Mouse (Mus musculus): Measurements from ENCODE around the gene Dnhd1. TPM values are rescaled to one million over a fixed set of nuclear protein-coding genes. Genes with fewer than 3 reads are reported as not detected.

The Dnhd1 gene
- polyA plus RNA-seq, 1 experiment from 2014 or later, result 0.85 TPM

DNA sequence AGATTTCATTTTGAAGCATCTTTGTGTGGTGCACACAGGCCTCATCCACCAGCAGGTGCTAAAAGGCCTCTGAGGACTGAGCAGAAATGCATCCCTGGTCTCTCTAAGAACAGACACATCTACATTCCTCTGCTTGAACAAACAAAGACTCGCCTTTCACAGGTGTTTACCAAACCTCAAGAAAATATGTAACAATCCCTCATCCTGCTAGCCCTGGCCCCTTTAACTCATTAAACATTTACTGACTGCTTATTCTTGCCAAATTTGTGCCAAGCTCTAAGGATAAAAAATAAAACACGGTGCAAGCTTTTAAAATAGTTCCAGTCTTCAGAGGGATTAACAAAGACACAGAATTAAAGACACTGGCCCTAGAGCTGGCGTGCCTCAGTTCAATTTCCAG lies 30.9 kb upstream of the Dnhd1 start:
- Histone ChIP-seq H3K27ac (ENCODE audit: low read depth, low read length) (no peak overlapping the region), H3K9ac (ENCODE audit: low read depth, low read length) (no peak overlapping the region), H3K4me2 (replicated peaks; ENCODE audit: low read depth, low read length) (no peak overlapping the region), H3K4me1 (replicated peaks; ENCODE audit: control insufficient read depth, insufficient read depth, low read length) (no peaks in the 10 kb centered on the region), H3K27me3 (ENCODE audit: control insufficient read depth, insufficient read depth, low read length) (no peaks in the 10 kb centered on the region), H3K4me3 (ENCODE audit: low read depth, low read length) (no peak overlapping the region), H3K9me3 (ENCODE audit: control insufficient read depth, low read length) (no peaks in the 10 kb centered on the region), H3K36me3 (ENCODE audit: control insufficient read depth, insufficient read depth, low read length) (peaks cover 11% of the 10 kb centered on the region; the same call in 1 of the 2 replicates)
- no peak for ATAC-seq (ENCODE audit: low FRiP score)
- DNase-seq (ENCODE audit: low spot score), result no peak
- WGBS, result 91% methylated on average over 3 of the region's 3 CpGs

GRCm38 (mm10) chr7:105621053-105621452 lies 29.6 kb upstream of the Dnhd1 start:
- Histone ChIP-seq H3K4me2 (replicated peaks; ENCODE audit: low read depth, low read length) (no peak overlapping the region), H3K27me3 (ENCODE audit: control insufficient read depth, insufficient read depth, low read length) (no peaks in the 10 kb centered on the region), H3K4me3 (ENCODE audit: low read depth, low read length) (no peak overlapping the region), H3K9ac (ENCODE audit: low read depth, low read length) (no peak overlapping the region), H3K9me3 (ENCODE audit: control insufficient read depth, low read length) (no peaks in the 10 kb centered on the region), H3K36me3 (ENCODE audit: control insufficient read depth, insufficient read depth, low read length) (peaks cover 11% of the 10 kb centered on the region; the same call in 1 of the 2 replicates), H3K27ac (ENCODE audit: low read depth, low read length) (no peak overlapping the region), H3K4me1 (replicated peaks; ENCODE audit: control insufficient read depth, insufficient read depth, low read length) (no peaks in the 10 kb centered on the region)
- no peak for DNase-seq (ENCODE audit: low spot score)
- 86% methylated on average over 4 of the region's 4 CpGs for WGBS
- ATAC-seq (ENCODE audit: low FRiP score), result no peak

DNA sequence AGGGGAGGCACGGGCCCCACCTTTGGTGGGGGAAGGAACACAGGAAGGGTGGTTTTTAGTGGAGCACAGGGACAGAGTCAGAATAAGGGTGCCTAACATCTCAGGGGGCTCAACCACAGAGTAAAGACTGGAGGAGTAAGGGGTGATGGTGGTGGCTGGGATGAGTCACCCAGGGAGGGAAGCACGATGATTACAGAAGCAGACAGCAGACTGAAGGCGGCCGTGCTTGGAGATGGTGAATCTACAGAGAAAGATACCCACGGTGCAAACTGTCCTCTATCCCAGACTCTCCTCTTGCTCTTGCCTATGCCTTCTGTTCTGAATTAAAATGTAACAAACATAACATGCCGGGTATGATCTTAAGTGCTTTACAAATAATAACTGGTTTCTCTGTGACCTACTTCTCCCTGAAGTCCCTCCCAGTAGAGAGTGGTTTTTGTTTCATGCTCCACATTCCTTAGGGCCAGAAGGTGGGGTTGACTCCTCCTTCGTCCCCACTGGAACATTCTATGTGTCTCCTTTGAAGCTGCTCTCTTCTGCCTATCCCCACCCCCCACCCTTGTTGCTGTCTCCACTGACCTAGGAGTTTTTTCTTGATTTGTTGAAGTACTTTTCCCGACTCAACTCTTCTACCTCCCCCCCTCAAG lies 28.9 kb upstream of the Dnhd1 start:
- Histone ChIP-seq H3K4me1 (replicated peaks; ENCODE audit: control insufficient read depth, insufficient read depth, low read length) (no peaks in the 10 kb centered on the region), H3K4me3 (ENCODE audit: low read depth, low read length) (no peak overlapping the region), H3K27ac (ENCODE audit: low read depth, low read length) (no peak overlapping the region), H3K9me3 (ENCODE audit: control insufficient read depth, low read length) (no peaks in the 10 kb centered on the region), H3K4me2 (replicated peaks; ENCODE audit: low read depth, low read length) (no peak overlapping the region), H3K27me3 (ENCODE audit: control insufficient read depth, insufficient read depth, low read length) (no peaks in the 10 kb centered on the region), H3K9ac (ENCODE audit: low read depth, low read length) (no peak overlapping the region), H3K36me3 (ENCODE audit: control insufficient read depth, insufficient read depth, low read length) (peaks cover 11% of the 10 kb centered on the region; the same call in 1 of the 2 replicates)
- WGBS, result 88% methylated on average over 8 of the region's 8 CpGs
- DNase-seq (ENCODE audit: low spot score), result no peak
- ATAC-seq (ENCODE audit: low FRiP score), result no peak

GRCm38 (mm10) chr7:105625397-105625796 lies 25.2 kb upstream of the Dnhd1 start:
- H3K27ac ChIP-seq (ENCODE audit: low read depth, low read length), result no peak overlapping the region
- no peak overlapping the region for H3K4me2 ChIP-seq (replicated peaks; ENCODE audit: low read depth, low read length)
- H3K4me3 ChIP-seq (ENCODE audit: low read depth, low read length), result no peak overlapping the region
- WGBS, result 87% methylated on average over 6 of the region's 6 CpGs
- no peak overlapping the region for H3K9ac ChIP-seq (ENCODE audit: low read depth, low read length)
- no peaks in the 10 kb centered on the region for H3K27me3 ChIP-seq (ENCODE audit: control insufficient read depth, insufficient read depth, low read length)
- ATAC-seq (ENCODE audit: low FRiP score) (no peak), DNase-seq (ENCODE audit: low spot score) (no peak)
- no peaks in the 10 kb centered on the region for H3K4me1 ChIP-seq (replicated peaks; ENCODE audit: control insufficient read depth, insufficient read depth, low read length)
- no peaks in the 10 kb centered on the region for H3K9me3 ChIP-seq (ENCODE audit: control insufficient read depth, low read length)
- H3K36me3 ChIP-seq (ENCODE audit: control insufficient read depth, insufficient read depth, low read length), result peaks cover 2% of the 10 kb centered on the region; the same call in 1 of the 2 replicates

GRCm38 (mm10) chr7:105628633-105629032 lies 22.0 kb upstream of the Dnhd1 start:
- WGBS, result 45% methylated on average over 3 of the region's 3 CpGs
- Histone ChIP-seq H3K4me3 (ENCODE audit: low read depth, low read length) (no peak overlapping the region), H3K4me1 (replicated peaks; ENCODE audit: control insufficient read depth, insufficient read depth, low read length) (peaks cover 3% of the 10 kb centered on the region), H3K9ac (ENCODE audit: low read depth, low read length) (no peak overlapping the region), H3K36me3 (ENCODE audit: control insufficient read depth, insufficient read depth, low read length) (no peaks in the 10 kb centered on the region), H3K27ac (ENCODE audit: low read depth, low read length) (peak overlapping the region; percentile 31; the same call in 1 of the 2 replicates), H3K4me2 (replicated peaks; ENCODE audit: low read depth, low read length) (no peak overlapping the region), H3K27me3 (ENCODE audit: control insufficient read depth, insufficient read depth, low read length) (no peaks in the 10 kb centered on the region), H3K9me3 (ENCODE audit: control insufficient read depth, low read length) (no peaks in the 10 kb centered on the region)
- ATAC-seq (ENCODE audit: low FRiP score), result peak; percentile 8; the same call in 1 of the 2 replicates
- DNase-seq (ENCODE audit: low spot score), result peak; percentile 46

DNA sequence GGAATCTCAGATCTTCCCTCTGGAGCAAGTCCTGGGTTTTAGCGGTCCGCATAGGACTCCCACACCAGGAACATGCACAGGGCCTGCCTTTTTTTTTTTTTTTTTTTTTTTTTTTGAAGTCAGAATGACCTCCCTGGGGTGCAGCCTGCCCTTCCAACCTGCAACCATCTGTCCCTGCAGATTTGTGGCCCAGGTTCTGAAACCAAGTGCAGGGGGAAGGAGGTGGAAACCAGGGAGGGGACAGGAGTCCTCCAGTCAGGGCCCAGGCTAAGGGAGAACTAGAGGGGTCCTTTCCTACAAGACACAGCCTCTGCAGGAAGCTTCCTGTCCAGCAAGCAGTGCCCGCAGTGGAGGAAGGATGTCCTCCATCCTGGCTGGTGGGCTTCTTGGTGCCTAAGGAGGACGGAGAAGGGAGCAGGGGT lies 18.1 kb upstream of the Dnhd1 start:
- peaks cover 3% of the 10 kb centered on the region for H3K4me1 ChIP-seq (replicated peaks; ENCODE audit: control insufficient read depth, insufficient read depth, low read length)
- H3K4me3 ChIP-seq (ENCODE audit: low read depth, low read length), result peak overlapping the region; percentile 71
- peak overlapping the region; percentile 87 for H3K9ac ChIP-seq (ENCODE audit: low read depth, low read length)
- peak overlapping the region; percentile 63 for H3K4me2 ChIP-seq (replicated peaks; ENCODE audit: low read depth, low read length)
- peak; percentile 45 for DNase-seq (ENCODE audit: low spot score)
- 27% methylated on average over 4 of the region's 4 CpGs for WGBS
- H3K27ac ChIP-seq (ENCODE audit: low read depth, low read length), result peak overlapping the region; percentile 72; the same call in 1 of the 2 replicates
- H3K27me3 ChIP-seq (ENCODE audit: control insufficient read depth, insufficient read depth, low read length), result no peaks in the 10 kb centered on the region
- ATAC-seq (ENCODE audit: low FRiP score), result no peak; the same call in 1 of the 2 replicates
- no peaks in the 10 kb centered on the region for H3K36me3 ChIP-seq (ENCODE audit: control insufficient read depth, insufficient read depth, low read length)
- no peaks in the 10 kb centered on the region for H3K9me3 ChIP-seq (ENCODE audit: control insufficient read depth, low read length)

- H3K4me2 ChIP-seq (replicated peaks; ENCODE audit: low read depth, low read length), result peak within 1 kb of the TSS; percentile 63
- H3K4me3 ChIP-seq (ENCODE audit: low read depth, low read length), result peak within 1 kb of the TSS; percentile 71
- H3K4me1 ChIP-seq (replicated peaks; ENCODE audit: control insufficient read depth, insufficient read depth, low read length), result peaks cover 3% of the 10 kb centered on the region
- H3K27me3 ChIP-seq (ENCODE audit: control insufficient read depth, insufficient read depth, low read length), result no peaks in the 10 kb centered on the region
- H3K27ac ChIP-seq (ENCODE audit: low read depth, low read length), result peak within 1 kb of the TSS; percentile 72
- DNase-seq (ENCODE audit: low spot score) (peak; percentile 92), ATAC-seq (ENCODE audit: low FRiP score) (peak; percentile 93)
- H3K36me3 ChIP-seq (ENCODE audit: control insufficient read depth, insufficient read depth, low read length), result no peaks in the 10 kb centered on the region
- H3K9ac ChIP-seq (ENCODE audit: low read depth, low read length), result peak within 1 kb of the TSS; percentile 87
- H3K9me3 ChIP-seq (ENCODE audit: control insufficient read depth, low read length), result no peaks in the 10 kb centered on the region
- WGBS, result 1% methylated on average over 34 of the region's 71 CpGs
These were observed 17.4 kb upstream of the Dnhd1 start, which contains the start of gene Trim3 for GRCm38 (mm10) chr7:105633127-105633800. Gene Trim3 (minus strand): TSS chr7:105633571.

- Histone ChIP-seq H3K4me2 (replicated peaks; ENCODE audit: low read depth, low read length) (peak overlapping the region; percentile 63), H3K9me3 (ENCODE audit: control insufficient read depth, low read length) (no peaks in the 10 kb centered on the region), H3K27ac (ENCODE audit: low read depth, low read length) (no peak overlapping the region; the same call in 1 of the 2 replicates), H3K36me3 (ENCODE audit: control insufficient read depth, insufficient read depth, low read length) (no peaks in the 10 kb centered on the region), H3K27me3 (ENCODE audit: control insufficient read depth, insufficient read depth, low read length) (no peaks in the 10 kb centered on the region), H3K4me3 (ENCODE audit: low read depth, low read length) (peak overlapping the region; percentile 71), H3K4me1 (replicated peaks; ENCODE audit: control insufficient read depth, insufficient read depth, low read length) (peaks cover 3% of the 10 kb centered on the region), H3K9ac (ENCODE audit: low read depth, low read length) (peak overlapping the region; percentile 87)
- ATAC-seq (ENCODE audit: low FRiP score) (no peak), DNase-seq (ENCODE audit: low spot score) (no peak)
- WGBS, result 8% methylated on average over 10 of the region's 10 CpGs
These were observed 16.9 kb upstream of the Dnhd1 start for GRCm38 (mm10) chr7:105633801-105634135.

Measured in hindbrain, embryonic 11.5 days (tissue).